18 mouse cellular contexts compared by ENCODE assay signal in the genomic region with DNA sequence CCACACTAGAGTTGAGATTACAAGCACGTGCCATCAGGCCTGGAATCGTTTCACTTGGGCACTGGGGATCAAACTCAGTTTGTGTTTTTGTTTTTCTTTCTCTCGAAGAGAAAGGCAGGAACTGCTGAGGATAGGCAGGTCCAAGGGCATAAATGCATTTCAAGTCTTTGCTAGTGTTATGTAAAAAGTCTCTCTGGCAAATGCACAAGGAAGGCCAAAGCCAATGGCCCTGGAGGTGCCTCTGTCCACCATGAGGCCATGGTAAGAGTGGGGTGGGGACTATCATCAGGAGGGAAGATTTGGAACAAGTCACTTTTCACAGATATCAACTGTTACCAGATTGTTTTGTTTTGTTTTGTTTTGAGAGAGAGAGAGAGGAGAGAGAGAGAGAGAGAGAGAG. TPM values are rescaled to one million over a fixed set of nuclear protein-coding genes. Genes with fewer than 3 reads are reported as not detected.
"Had no signal": no experiment of that assay in that cellular context is flagged by ENCODE, and none has a peak within 500 bp of the region (broad histone marks: within the 10 kb centered on the region; RNA-seq: fewer than 3 reads in every experiment).

No protein-coding gene starts in this region.

- H3K4me2 ChIP-seq: liver, embryonic 12.5 days; midbrain, embryonic 12.5 days; neural tube, embryonic 13.5 days; stomach, embryonic 15.5 days had no signal

- H3K9me3 ChIP-seq: liver, embryonic 12.5 days; midbrain, embryonic 12.5 days; neural tube, embryonic 13.5 days; stomach, embryonic 15.5 days had no signal

- H3K4me1 ChIP-seq: liver, embryonic 12.5 days; midbrain, embryonic 12.5 days; neural tube, embryonic 13.5 days; stomach, embryonic 15.5 days had no signal

- H3K27me3 ChIP-seq: midbrain, embryonic 12.5 days; neural tube, embryonic 13.5 days; stomach, embryonic 15.5 days had no signal

- H3K9ac ChIP-seq: liver, embryonic 12.5 days; midbrain, embryonic 12.5 days; neural tube, embryonic 13.5 days; stomach, embryonic 15.5 days had no signal

- ATAC-seq: hindbrain, postnatal 0 days; liver, embryonic 12.5 days; midbrain, embryonic 16.5 days had no signal

- DNase-seq: kidney, adult 11 months; kidney, postnatal 36 days; layer of hippocampus, adult 9-11 months; retina, postnatal 1 day; right cerebral cortex, postnatal 4 days; spleen, adult 18-20 months; thymus, adult 2 months; thymus, postnatal 25 days had no signal

- H3K27ac ChIP-seq: hindbrain, postnatal 0 days; kidney, postnatal 0 days; liver, embryonic 12.5 days; midbrain, embryonic 12.5 days; neural tube, embryonic 13.5 days; stomach, embryonic 15.5 days had no signal

- H3K4me3 ChIP-seq: liver, embryonic 12.5 days; midbrain, embryonic 12.5 days; neural tube, embryonic 13.5 days; stomach, embryonic 15.5 days had no signal

- H3K36me3 ChIP-seq: liver, embryonic 12.5 days; midbrain, embryonic 12.5 days; neural tube, embryonic 13.5 days; stomach, embryonic 15.5 days had no signal

RNA-seq across cellular contexts. Expression of a gene that starts 12.1 kb away (rescaled TPM):
- polyA plus RNA-seq: hindbrain, postnatal 0 days; intestine, embryonic 14.5 days; kidney, postnatal 0 days; limb, embryonic 14.5 days; liver, embryonic 12.5 days; liver, embryonic 16.5 days; midbrain, embryonic 12.5 days; midbrain, embryonic 16.5 days; neural tube, embryonic 13.5 days; stomach, embryonic 15.5 days had no signal
